Mouse (Mus musculus): ENCODE results near the gene Nutf2-ps1. TPM values are rescaled to one million over a fixed set of nuclear protein-coding genes. Genes with fewer than 3 reads are reported as not detected.

Nutf2-ps1 gene
- total RNA-seq, 2 experiments from 2014 or later = 33.4 to 47.2 TPM

GRCm38 (mm10) chr19:53571501-53572428 lies 17.1 kb downstream of the Nutf2-ps1 start:
- DNase-seq (ENCODE audit: low spot score in 2 of 2) = no peak

GRCm38 (mm10) chr19:53571056-53571455 lies 17.8 kb downstream of the Nutf2-ps1 start:
- no peak for DNase-seq (ENCODE audit: low spot score in 2 of 2)

GRCm38 (mm10) chr19:53568553-53568952 lies 20.3 kb downstream of the Nutf2-ps1 start:
- DNase-seq (ENCODE audit: low spot score in 2 of 2) = no peak

- DNase-seq (ENCODE audit: low spot score in 2 of 2) = no peak
Measured at GRCm38 (mm10) chr19:53567864-53568263, 21.0 kb downstream of the Nutf2-ps1 start.

- no peak for DNase-seq (ENCODE audit: low spot score in 2 of 2)
Measured at GRCm38 (mm10) chr19:53565565-53566277, 23.1 kb downstream of the Nutf2-ps1 start.

- no peak for DNase-seq (ENCODE audit: low spot score in 2 of 2)
Measured at GRCm38 (mm10) chr19:53564174-53564573, 24.7 kb downstream of the Nutf2-ps1 start.

- DNase-seq (ENCODE audit: low spot score in 2 of 2) = no peak
Measured at GRCm38 (mm10) chr19:53560436-53560835, 28.4 kb downstream of the Nutf2-ps1 start.

- DNase-seq (ENCODE audit: low spot score in 2 of 2) = no peak
Measured at GRCm38 (mm10) chr19:53557267-53557936, 31.5 kb downstream of the Nutf2-ps1 start.

- DNase-seq (ENCODE audit: low spot score in 2 of 2) = no peak
Measured at GRCm38 (mm10) chr19:53556841-53557240, 32.0 kb downstream of the Nutf2-ps1 start.

- no peak for DNase-seq (ENCODE audit: low spot score in 2 of 2)
Measured at GRCm38 (mm10) chr19:53554981-53555616, 33.8 kb downstream of the Nutf2-ps1 start.

- no peak for DNase-seq (ENCODE audit: low spot score in 2 of 2)
Measured at GRCm38 (mm10) chr19:53554402-53554801, 34.5 kb downstream of the Nutf2-ps1 start.

GRCm38 (mm10) chr19:53552795-53553194 lies 36.1 kb downstream of the Nutf2-ps1 start:
- no peak for DNase-seq (ENCODE audit: low spot score in 2 of 2)

- DNase-seq (ENCODE audit: low spot score in 2 of 2) = no peak
Measured at GRCm38 (mm10) chr19:53552216-53552786, 36.6 kb downstream of the Nutf2-ps1 start.

GRCm38 (mm10) chr19:53550972-53551371 lies 37.9 kb downstream of the Nutf2-ps1 start:
- no peak for DNase-seq (ENCODE audit: low spot score in 2 of 2)

GRCm38 (mm10) chr19:53547597-53547996 lies 41.3 kb downstream of the Nutf2-ps1 start:
- no peak for DNase-seq (ENCODE audit: low spot score in 2 of 2)

- DNase-seq (ENCODE audit: low spot score in 2 of 2) = no peak
Measured at GRCm38 (mm10) chr19:53544923-53545561, 43.8 kb downstream of the Nutf2-ps1 start.

- DNase-seq (ENCODE audit: low spot score in 2 of 2) = no peak
Measured at GRCm38 (mm10) chr19:53543602-53544001, 45.3 kb downstream of the Nutf2-ps1 start.

GRCm38 (mm10) chr19:53539296-53539695 lies 49.6 kb downstream of the Nutf2-ps1 start:
- no peak for DNase-seq (ENCODE audit: low spot score in 2 of 2)

GRCm38 (mm10) chr19:53538796-53539195 lies 50.1 kb downstream of the Nutf2-ps1 start:
- no peak for DNase-seq (ENCODE audit: low spot score in 2 of 2)
